Mouse (Mus musculus) liver, embryonic 11.5 days (tissue): ENCODE results near the gene Artn. TPM values are rescaled to one million over a fixed set of nuclear protein-coding genes. Genes with fewer than 3 reads are reported as not detected.

ENCODE experiments used
- ATAC-seq: fragments of 200-750 bp; cut with Nextera tagmentation; replicated peaks from 2 replicates; pipeline ENCODE4 v1.8.0; 2017; ENCODE audit warnings: moderate number of reproducible peaks, mild to moderate bottlenecking, moderate TSS enrichment, moderate library complexity; ENCODE audit not compliant: low FRiP score
- DNase-seq: peaks from one replicate; pipeline ENCODE4 v3.0.0-alpha.2; 2017; ENCODE audit warnings: low spot score
- H3K27ac ChIP-seq: fragments of 300-500 bp; sonication (generic); 2 replicates; pipeline ENCODE4 v1.5.1; 2014; ENCODE audit warnings: mild to moderate bottlenecking, low read depth, low read length, control low read depth
- H3K27me3 ChIP-seq: fragments of 300-500 bp; sonication (generic); replicated peaks from 2 replicates; pipeline ENCODE4 v1.6.1; 2014; ENCODE audit warnings: low read length, mixed read lengths; ENCODE audit not compliant: control insufficient read depth, insufficient read depth
- H3K36me3 ChIP-seq: fragments of 300-500 bp; sonication (generic); 2 replicates; pipeline ENCODE4 v1.6.1; 2014; ENCODE audit warnings: mild to moderate bottlenecking, low read length, moderate library complexity, mixed read lengths; ENCODE audit not compliant: control insufficient read depth, insufficient read depth
- H3K4me1 ChIP-seq: fragments of 300-500 bp; sonication (generic); replicated peaks from 2 replicates; pipeline ENCODE4 v1.6.1; 2014; ENCODE audit warnings: low read length, mixed read lengths; ENCODE audit not compliant: control insufficient read depth, insufficient read depth
- H3K4me2 ChIP-seq: fragments of 300-500 bp; sonication (generic); 2 replicates; pipeline ENCODE4 v1.6.1; 2014; ENCODE audit warnings: mild to moderate bottlenecking, control low read depth, moderate library complexity
- H3K4me3 ChIP-seq: fragments of 300-500 bp; sonication (generic); 2 replicates; pipeline ENCODE4 v1.5.1; 2014; ENCODE audit warnings: low read depth, low read length, control low read depth
- H3K9ac ChIP-seq: fragments of 300-500 bp; sonication (generic); 2 replicates; pipeline ENCODE4 v1.6.1; 2014; ENCODE audit warnings: low read depth, low read length, control low read depth
- H3K9me3 ChIP-seq: fragments of 300-500 bp; sonication (generic); 2 replicates; pipeline ENCODE4 v1.6.1; 2016; ENCODE audit warnings: low read length, inconsistent platforms, mixed read lengths; ENCODE audit not compliant: control insufficient read depth
- WGBS: fragments of 180-500 bp; shearing (Covaris S2); extraction: QIAGEN DNeasy Blood & Tissue Kit; methylation state at CpG from one replicate; pipeline ENCODE4 v1.1.7; 2014; 5-methylcytosine and 5-hydroxymethylcytosine counted together
- polyA plus RNA-seq: library from polyadenylated mRNA; unstranded; fragments of >200 nt; fragmentation: Nextera tagmentation; extraction: Ambion mirVana; gene quantifications from 2 replicates; pipeline ENCODE4 v1.2.1, GENCODE M21; 2014

Gene Artn
- polyA plus RNA-seq, 1 experiment from 2014 or later, result 1.2 TPM

DNA sequence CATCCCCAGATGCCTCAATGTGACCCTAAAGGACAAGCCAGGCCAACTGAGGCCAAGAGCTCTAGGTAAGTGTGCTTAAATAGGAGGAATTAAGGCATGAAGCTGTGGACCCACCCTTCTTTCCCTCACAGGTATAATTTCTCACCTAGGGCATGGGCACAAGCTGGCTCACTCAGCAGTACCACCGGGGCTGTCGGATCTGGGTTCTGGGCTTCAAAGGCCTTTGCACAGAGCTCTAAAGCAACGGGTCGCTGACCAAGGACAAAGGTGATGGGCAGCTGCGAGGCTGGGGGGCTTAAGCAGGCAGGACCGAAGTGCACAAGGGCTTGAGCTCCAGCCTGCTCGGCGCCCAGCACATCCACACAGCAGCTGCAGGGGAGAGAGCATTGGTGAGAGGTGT is 38.8 kb downstream of the Artn start:
- Histone ChIP-seq H3K4me1 (peaks cover 22% of the 10 kb centered on the region), H3K36me3 (peaks cover 11% of the 10 kb centered on the region), H3K9ac (peak overlapping the region; percentile 65), H3K9me3 (no peaks in the 10 kb centered on the region), H3K27ac (no peak overlapping the region), H3K27me3 (no peaks in the 10 kb centered on the region), H3K4me2 (peak overlapping the region; percentile 80), H3K4me3 (peak overlapping the region; percentile 72)
- 88% methylated on average over 8 of the region's 8 CpGs for WGBS
- DNase-seq (no peak), ATAC-seq (no peak)

DNA sequence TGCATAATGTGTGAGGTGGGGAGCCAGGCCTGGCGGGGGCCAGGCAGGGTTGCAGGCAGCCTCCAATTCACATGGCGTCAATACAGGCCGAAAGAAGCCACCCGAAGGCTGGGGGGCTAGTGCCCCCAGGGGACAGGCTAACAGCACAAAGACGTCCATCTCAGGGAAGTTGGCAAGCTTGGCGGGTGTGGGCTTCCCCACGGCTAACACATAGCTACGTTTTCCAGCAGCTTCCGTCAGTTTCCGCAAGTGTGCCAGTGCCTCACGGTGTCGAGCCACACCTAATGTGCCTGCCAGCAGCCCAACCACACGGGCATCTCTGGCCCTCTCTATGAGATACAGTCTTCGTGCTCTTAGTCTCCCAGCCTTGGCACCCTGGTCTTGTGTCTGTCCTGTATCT is 39.5 kb downstream of the Artn start:
- H3K9ac ChIP-seq, result no peak overlapping the region
- DNase-seq (no peak), ATAC-seq (no peak)
- no peaks in the 10 kb centered on the region for H3K27me3 ChIP-seq
- peaks cover 22% of the 10 kb centered on the region for H3K4me1 ChIP-seq
- H3K27ac ChIP-seq, result no peak overlapping the region
- 0 out of 2 replicates have a peak overlapping the region, but pooled peaks have one; percentile 17 for H3K4me3 ChIP-seq
- peaks cover 14% of the 10 kb centered on the region for H3K36me3 ChIP-seq
- no peaks in the 10 kb centered on the region for H3K9me3 ChIP-seq
- no peak overlapping the region for H3K4me2 ChIP-seq
- 90% methylated on average over 14 of the region's 14 CpGs for WGBS

DNA sequence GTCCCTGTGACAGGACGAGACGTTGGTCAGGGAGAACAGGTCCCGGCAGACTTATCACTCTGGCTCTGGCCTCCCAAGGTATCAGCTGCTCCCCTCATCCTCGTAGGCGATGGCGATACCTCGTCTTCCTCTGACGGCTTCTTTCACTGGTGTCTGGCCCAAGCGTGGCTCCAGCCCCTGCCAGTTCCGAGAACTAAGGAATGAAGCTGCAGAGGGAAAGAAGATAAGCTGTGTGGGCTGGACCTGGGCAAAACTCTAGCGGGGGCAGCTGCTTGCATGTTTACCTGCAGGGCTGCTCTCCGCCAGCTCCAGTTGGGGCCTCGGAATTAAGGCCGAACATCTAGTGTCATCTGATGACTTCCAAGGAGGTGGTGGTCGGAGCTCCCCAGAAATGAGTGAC is 40.1 kb downstream of the Artn start:
- no peak overlapping the region for H3K27ac ChIP-seq
- 89% methylated on average over 15 of the region's 15 CpGs for WGBS
- H3K27me3 ChIP-seq, result no peaks in the 10 kb centered on the region
- no peaks in the 10 kb centered on the region for H3K9me3 ChIP-seq
- H3K4me1 ChIP-seq, result peaks cover 22% of the 10 kb centered on the region
- H3K36me3 ChIP-seq, result peaks cover 20% of the 10 kb centered on the region
- no peak overlapping the region for H3K9ac ChIP-seq
- DNase-seq (no peak), ATAC-seq (no peak)
- 0 out of 2 replicates have a peak overlapping the region, but pooled peaks have one; percentile 17 for H3K4me3 ChIP-seq
- H3K4me2 ChIP-seq, result no peak overlapping the region

DNA sequence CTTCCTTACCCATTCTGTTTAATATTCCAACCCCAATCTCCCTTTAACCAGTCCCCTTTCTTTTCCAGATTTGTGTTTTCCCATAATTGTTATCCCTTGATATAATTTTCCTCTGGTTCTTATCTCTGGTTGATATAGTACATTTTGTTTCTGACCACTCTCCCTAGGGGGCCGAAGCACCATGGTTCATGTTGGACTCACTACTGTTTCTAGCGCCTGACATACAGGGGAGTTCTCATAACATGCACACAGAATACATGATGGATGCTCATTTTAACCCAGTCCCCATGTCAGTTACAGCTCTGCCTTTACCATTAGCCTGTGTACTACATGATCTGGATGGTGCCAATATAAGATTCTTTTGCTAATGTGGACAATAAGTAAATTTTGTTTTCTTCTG is 41.6 kb downstream of the Artn start:
- Histone ChIP-seq H3K36me3 (peaks cover 24% of the 10 kb centered on the region), H3K27me3 (no peaks in the 10 kb centered on the region), H3K9ac (no peak overlapping the region), H3K4me1 (peaks cover 27% of the 10 kb centered on the region), H3K4me2 (peak overlapping the region; percentile 87), H3K27ac (no peak overlapping the region), H3K9me3 (no peaks in the 10 kb centered on the region), H3K4me3 (peak overlapping the region; percentile 97; the same call in 1 of the 2 replicates)
- ATAC-seq (no peak), DNase-seq (no peak)
- WGBS, result 64% methylated on average over 2 of the region's 2 CpGs

DNA sequence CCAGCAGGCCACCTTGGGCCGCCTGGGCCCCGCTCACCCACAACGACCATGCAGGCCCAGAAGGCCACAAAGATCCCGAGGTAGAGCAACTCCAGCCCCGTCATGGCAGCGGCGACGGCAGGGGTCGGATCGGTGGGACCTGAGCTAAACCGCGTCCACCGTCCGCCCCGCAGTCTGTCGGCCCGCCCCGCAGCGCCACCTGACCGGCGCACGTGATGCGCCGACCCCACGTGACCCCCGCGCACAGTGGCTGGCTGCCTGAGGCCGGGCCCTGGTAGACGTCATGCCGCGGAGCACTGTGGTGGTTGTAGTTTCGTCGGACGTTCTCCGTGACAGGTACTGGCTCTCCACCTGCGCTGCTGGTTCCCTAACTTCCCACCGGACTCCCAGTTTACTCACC is 42.4 kb downstream of the Artn start, which contains the start of gene Atp6v0b:
TSS of gene Atp6v0b (minus strand) at position 201 of the 400 bp plus-strand sequence.
- peak; percentile 87 for ATAC-seq
- peak within 1 kb of the TSS; percentile 94 for H3K9ac ChIP-seq
- H3K4me2 ChIP-seq, result peak within 1 kb of the TSS; percentile 87
- DNase-seq, result peak; percentile 91
- H3K27me3 ChIP-seq, result no peaks in the 10 kb centered on the region
- no peaks in the 10 kb centered on the region for H3K9me3 ChIP-seq
- H3K27ac ChIP-seq, result peak within 1 kb of the TSS; percentile 77
- peaks cover 24% of the 10 kb centered on the region for H3K36me3 ChIP-seq
- WGBS, result under 1% methylated on average over 37 of the region's 37 CpGs
- peaks cover 26% of the 10 kb centered on the region for H3K4me1 ChIP-seq
- peak within 1 kb of the TSS; percentile 97 for H3K4me3 ChIP-seq

DNA sequence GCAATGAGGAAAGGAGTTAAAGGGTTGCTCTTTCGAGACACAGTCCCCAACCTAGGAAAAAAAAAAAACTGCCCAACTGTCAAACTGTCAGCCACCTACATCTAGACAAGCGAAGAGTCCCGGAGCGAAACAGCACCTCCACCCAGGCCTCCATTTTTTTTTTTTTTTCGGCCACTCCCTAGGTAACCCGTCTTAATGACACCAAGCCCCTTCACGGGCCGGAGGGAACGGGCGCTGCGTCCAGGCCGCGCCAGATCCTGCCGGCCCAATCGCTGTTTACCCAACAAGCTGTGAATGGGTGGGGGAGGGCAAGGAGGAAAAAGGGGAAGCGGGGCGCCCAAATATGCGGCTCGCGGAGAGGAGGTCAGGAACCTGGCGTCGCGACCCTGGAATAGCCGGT is 42.9 kb downstream of the Artn start:
- no peak for DNase-seq
- Histone ChIP-seq H3K27ac (peak overlapping the region; percentile 77), H3K9ac (peak overlapping the region; percentile 94), H3K4me1 (peaks cover 25% of the 10 kb centered on the region), H3K9me3 (no peaks in the 10 kb centered on the region), H3K4me2 (peak overlapping the region; percentile 87), H3K27me3 (no peaks in the 10 kb centered on the region; the same call in 1 of the 2 replicates), H3K36me3 (peaks cover 24% of the 10 kb centered on the region), H3K4me3 (peak overlapping the region; percentile 97)
- ATAC-seq, result peak; percentile 22
- WGBS, result under 1% methylated on average over 22 of the region's 24 CpGs

DNA sequence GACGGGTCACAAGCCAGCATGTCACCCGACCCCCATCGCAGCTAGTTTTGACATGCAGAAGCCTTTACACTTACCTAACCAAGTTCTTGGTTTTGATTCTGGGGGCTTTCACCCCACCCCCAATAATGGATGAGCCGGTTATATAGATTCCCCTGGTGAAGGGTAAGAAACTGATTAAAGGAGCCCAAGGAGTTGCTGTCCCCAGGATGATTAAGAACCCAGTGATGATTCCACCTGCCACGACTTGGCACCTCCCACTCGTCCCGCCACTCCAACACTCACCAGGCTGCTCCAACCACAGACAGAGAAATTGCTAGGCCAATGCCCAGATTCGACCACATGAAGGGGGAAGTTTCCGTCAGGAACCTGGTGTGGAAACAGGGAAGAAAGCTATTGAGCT is 43.6 kb downstream of the Artn start:
- peak overlapping the region; percentile 94 for H3K9ac ChIP-seq
- H3K4me1 ChIP-seq, result peaks cover 23% of the 10 kb centered on the region
- peak overlapping the region; percentile 87 for H3K4me2 ChIP-seq
- peak overlapping the region; percentile 97 for H3K4me3 ChIP-seq
- ATAC-seq, result no peak
- peaks cover 24% of the 10 kb centered on the region for H3K36me3 ChIP-seq
- no peak for DNase-seq
- H3K27ac ChIP-seq, result no peak overlapping the region
- WGBS, result 75% methylated on average over 9 of the region's 9 CpGs
- H3K9me3 ChIP-seq, result no peaks in the 10 kb centered on the region
- H3K27me3 ChIP-seq, result no peaks in the 10 kb centered on the region; the same call in 1 of the 2 replicates

GRCm38 (mm10) chr4:117885093-117885492 is 44.5 kb downstream of the Artn start:
- H3K27me3 ChIP-seq, result no peaks in the 10 kb centered on the region; the same call in 1 of the 2 replicates
- no peaks in the 10 kb centered on the region for H3K9me3 ChIP-seq
- H3K9ac ChIP-seq, result no peak overlapping the region
- H3K27ac ChIP-seq, result no peak overlapping the region
- H3K36me3 ChIP-seq, result peaks cover 21% of the 10 kb centered on the region
- H3K4me2 ChIP-seq, result no peak overlapping the region
- no peak for ATAC-seq
- 93% methylated on average over 10 of the region's 10 CpGs for WGBS
- peaks cover 20% of the 10 kb centered on the region for H3K4me1 ChIP-seq
- no peak for DNase-seq
- H3K4me3 ChIP-seq, result no peak overlapping the region

DNA sequence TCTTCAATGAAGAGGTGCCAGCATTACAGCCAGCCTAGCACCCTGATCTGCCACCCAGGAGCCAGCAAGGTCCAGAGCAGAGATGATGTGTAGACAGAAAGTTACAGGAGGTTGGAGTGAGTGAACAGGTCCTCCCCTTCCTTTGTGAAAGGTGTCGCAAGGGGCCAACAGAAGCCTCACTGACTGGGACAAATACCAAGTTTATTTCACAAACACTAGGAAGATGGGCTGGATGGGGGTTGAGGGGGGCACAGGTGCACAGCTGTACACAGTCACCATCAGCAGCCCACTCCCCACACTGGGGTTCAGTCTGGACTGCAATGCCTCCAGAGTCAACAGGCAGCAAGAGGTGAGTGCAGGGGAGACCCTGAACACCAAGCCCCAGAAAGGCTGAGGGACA is 45.4 kb downstream of the Artn start:
- 0 out of 2 replicates have a peak overlapping the region, but pooled peaks have one; percentile 81 for H3K9ac ChIP-seq
- WGBS, result 100% methylated on average over 1 of the region's 1 CpGs

More for the DNA sequence above, 45.4 kb downstream of the Artn start:
- Histone ChIP-seq H3K27me3 (no peaks in the 10 kb centered on the region; the same call in 1 of the 2 replicates), H3K4me1 (peaks cover 20% of the 10 kb centered on the region), H3K9me3 (no peaks in the 10 kb centered on the region), H3K4me2 (peak overlapping the region; percentile 98), H3K36me3 (peaks cover 18% of the 10 kb centered on the region; the same call in 1 of the 2 replicates), H3K27ac (no peak overlapping the region), H3K4me3 (0 out of 2 replicates have a peak overlapping the region, but pooled peaks have one; percentile 77)
- ATAC-seq, result no peak
- DNase-seq, result no peak
